Mouse (Mus musculus): ENCODE measurements at regions not wholly inside any gene's neighbourhood (a gene's known extent, or its start where the extent isn't known, plus 50 kb on each side); places are given as distances from the start of the nearest gene placed in this dataset.
"Not testable (repeated sequence)": the region's sequence is repeated elsewhere in the genome, so short reads cannot be mapped to it uniquely, and the experiment has no call there.

GRCm38 (mm10) chr10:45855514-45855913, 277.9 kb downstream of the Hace1 start:
- peak; percentile 43 for DNase-seq (ENCODE audit: low read depth, low spot score)

DNA sequence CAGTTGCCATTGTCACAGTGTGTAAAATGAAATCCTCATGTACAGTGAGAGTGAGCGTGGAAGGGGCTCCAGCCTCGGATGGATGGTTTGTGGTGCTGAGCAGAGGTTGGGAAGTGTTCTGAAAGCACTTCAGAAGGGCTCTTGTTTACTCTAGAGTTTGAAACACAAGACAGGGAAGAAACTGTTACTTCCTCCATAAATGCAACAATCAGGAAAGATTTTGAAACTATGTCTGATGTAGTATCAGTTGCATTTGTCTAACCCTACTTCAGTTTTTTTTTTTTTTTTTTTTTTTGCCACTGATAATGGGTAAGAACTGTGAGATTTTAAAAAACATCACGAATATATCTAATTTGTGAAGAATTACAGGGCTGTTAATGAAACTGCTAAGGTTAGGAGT, 281.5 kb downstream of the Hace1 start:
- DNase-seq (ENCODE audit: low read depth, low spot score), result no peak

GRCm38 (mm10) chr10:45859909-45860308, 282.3 kb downstream of the Hace1 start:
- no peak for DNase-seq (ENCODE audit: low read depth, low spot score)

- DNase-seq (ENCODE audit: low read depth, low spot score), result no peak
Observed at GRCm38 (mm10) chr10:45860696-45861095, 283.1 kb downstream of the Hace1 start.

- no peak for DNase-seq (ENCODE audit: low read depth, low spot score)
Observed at GRCm38 (mm10) chr10:45865793-45866192, 288.2 kb downstream of the Hace1 start.

DNA sequence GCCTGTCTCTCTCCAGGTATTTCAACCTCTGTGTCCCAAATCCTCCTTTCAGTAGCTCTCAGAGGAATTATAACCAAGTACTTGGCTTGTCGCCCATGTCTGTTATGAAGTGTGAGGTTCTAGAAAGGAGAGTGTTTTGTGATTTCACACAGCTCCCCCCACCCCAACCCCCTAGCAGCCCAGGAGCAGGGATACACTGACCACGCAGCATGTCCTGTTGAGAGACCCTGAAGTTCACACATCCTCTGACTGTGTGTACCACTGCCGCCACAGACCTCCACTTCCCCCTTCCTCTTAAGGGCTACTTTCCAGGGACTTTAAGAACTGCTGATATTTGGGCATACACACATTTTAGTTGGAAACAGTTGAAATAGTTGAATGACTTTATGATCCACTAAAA, 289.2 kb downstream of the Hace1 start:
- DNase-seq (ENCODE audit: low read depth, low spot score), result no peak

DNA sequence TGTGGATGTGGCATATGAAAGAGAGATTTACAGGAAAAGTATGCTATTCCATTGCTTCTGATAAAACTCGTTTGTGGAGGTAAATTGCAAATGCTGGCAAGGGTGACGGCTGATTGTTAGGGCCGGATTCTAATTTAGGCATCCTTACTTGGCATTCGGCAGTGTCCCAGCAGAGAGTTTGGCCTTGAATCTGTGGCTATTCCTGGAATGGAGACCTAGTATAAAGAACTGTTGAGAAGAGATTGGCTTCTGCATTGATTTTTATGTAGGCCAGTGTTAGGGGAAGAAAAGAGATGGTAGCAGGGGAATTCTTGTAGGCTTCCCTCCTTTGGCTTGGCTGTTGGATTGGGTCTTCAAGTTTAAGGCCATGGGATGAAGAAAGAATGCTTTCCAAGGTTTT, 293.4 kb downstream of the Hace1 start:
- no peak for DNase-seq (ENCODE audit: low read depth, low spot score)

DNA sequence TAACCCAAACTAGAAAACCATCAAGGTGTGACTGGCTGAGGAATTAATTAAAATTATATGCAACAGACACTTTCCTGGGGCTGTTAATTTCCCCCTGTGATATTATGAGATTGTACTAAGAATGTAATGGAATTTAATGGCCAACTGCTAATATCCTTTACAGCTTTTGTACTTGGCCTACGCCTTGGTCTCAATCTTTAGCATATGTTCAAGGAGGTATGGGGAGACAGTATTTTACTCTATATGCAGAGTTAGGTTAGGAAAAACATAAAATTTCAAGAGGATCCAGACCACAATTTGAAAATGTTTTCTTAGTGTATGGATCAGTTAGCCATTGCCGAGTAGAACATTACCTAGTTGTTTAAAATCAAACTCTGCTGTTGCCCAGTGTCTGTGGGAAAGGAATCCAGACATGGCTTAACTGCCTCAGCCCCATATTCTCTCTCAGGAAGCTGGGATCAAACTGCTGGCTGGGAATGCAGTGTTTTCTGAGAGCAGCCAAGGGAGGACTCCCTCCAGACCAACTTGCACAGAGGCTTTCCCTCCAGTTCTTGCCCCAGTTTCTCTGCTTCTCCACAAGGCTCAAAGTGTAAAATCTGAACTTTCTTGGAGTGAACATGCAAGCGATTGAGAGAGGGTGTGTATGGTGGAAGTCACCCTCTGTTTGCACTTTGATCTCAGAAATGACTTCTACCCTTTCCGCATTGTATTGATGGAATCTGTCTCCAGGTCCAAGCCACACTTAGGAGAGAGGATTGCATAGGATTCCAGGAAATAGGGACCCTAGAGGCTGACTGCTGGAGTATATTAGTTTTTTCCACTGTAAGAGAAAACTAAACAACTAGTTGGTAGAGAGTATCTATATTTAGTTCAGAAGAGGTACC, 294.6 kb downstream of the Hace1 start:
- no peak for DNase-seq (ENCODE audit: low read depth, low spot score)

DNA sequence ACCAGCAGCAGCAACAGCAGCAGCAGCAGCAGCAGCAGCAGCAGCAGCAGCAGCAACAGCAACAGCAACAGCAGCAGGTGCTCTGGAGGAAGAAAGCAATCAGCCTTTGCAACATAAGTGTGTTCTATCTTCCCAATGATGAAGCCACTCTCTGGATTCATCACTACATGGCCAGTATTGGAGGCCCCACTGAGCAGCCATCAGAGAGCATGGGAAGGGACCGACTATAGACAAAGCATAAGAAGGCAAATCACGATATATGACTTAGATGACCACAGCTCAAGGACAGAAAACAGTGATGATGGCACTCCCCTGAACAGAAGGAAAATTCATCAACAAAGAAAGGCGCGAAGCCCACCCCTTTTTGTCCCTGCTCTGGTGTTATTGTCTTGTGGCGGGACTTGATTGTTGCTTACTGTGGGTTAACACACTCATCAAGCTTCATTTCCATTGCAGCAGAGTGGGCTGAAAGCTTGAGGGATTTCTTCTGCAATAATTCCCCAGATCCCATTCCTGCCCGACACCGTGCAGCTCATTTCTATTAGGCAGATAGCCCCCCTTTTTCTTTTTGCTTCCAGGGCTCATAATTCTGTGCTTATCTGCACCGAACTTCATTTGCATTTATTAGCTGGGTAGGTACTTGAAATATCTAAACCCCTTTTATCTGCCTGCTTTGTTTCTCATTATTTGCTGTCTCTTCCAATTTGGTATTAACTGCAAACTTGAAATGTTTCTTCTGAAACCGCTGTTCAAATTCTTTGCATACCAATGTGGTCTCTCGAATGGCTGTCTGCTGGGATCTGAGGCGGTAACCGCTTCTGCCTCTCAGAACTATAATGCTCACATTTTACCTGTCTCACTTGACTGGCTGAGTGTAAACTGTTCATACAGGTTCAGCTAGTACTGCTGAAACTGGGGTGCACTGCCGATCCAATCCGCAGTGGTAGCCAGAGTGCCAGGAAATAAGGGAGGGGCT, 296.5 kb downstream of the Hace1 start:
- DNase-seq (ENCODE audit: low read depth, low spot score), result peak; percentile 37

DNA sequence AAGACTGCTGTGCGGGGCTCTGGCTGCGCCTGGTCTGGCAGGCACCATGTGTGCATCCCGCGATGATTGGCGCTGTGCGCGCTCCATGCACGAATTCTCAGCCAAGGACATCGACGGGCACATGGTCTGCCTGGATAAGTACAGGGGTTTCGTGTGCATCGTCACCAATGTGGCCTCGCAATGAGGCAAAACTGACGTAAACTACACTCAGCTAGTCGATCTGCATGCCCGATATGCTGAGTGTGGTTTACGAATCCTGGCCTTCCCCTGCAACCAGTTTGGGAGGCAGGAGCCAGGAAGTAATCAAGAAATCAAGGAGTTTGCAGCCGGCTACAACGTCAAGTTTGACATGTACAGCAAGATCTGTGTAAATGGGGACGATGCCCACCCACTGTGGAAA, 297.7 kb downstream of the Hace1 start:
- not testable (repeated sequence) for DNase-seq (ENCODE audit: low read depth, low spot score)

DNA sequence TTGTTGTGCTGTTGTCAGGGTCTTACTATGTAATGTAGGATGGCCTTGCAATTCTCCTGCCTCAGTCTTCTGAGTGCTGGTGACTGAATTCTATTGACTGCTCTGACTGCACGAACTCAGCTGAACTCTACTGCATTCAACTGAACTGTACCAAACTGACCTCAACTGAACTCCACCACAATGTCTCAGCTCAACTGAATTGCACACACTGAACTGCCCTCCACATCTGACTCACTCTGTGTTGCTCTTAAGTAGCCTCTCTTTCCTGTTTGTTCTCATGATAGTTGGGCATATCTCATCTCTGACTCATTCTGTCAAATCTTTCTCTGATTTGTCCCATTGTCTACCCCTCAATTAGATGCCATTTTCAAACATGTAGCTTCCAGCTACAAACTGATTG, 306.1 kb downstream of the Hace1 start:
- no peak for DNase-seq (ENCODE audit: low read depth, low spot score)

DNA sequence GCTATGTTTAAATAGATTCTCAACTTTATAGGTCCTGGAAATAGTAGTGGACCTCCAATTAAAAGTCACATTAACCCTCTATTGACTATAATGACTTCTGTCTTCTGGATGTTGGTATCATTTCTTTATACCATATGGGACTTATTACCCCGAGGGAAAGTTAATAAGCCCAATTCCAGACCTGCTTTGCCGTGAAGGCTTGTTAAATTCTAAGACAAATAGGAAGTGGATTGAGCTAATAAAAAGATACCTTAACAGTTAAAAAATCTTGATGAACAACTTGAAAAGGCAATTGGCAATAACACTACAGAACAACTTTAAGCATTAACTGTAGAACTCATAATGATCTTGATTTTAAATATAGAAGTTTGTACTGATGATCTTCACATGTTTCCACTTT, 309.0 kb downstream of the Hace1 start:
- no peak for DNase-seq (ENCODE audit: low read depth, low spot score)

GRCm38 (mm10) chr10:45888835-45889234, 311.2 kb downstream of the Hace1 start:
- DNase-seq (ENCODE audit: low read depth, low spot score), result no peak

DNA sequence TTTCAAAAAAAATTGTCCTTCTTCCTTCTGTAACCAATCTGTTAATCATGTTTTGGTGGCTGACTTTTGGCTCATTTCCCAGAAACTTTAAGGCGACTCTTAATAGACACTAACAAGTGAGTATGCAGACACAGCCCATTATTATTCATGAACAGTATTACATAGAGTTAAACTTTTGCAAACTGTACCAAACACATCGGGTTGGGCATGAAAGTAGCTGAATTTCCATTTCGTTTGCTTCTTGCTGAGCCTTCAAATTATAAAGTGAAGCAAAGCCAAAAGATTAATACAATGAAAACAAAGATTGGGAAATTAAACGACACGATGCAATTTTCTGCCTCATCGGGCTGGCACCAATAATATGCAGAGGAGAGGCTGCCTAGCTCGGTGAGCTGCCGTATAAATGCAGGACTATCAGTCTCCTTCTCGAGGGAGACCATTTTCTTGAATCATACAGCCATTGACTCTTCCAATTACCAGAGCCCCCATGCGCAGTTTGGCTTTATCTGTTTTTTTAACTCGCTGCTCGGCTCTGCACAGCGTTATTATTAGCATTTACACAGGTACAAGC, 311.8 kb downstream of the Hace1 start:
- no peak for DNase-seq (ENCODE audit: low read depth, low spot score)

DNA sequence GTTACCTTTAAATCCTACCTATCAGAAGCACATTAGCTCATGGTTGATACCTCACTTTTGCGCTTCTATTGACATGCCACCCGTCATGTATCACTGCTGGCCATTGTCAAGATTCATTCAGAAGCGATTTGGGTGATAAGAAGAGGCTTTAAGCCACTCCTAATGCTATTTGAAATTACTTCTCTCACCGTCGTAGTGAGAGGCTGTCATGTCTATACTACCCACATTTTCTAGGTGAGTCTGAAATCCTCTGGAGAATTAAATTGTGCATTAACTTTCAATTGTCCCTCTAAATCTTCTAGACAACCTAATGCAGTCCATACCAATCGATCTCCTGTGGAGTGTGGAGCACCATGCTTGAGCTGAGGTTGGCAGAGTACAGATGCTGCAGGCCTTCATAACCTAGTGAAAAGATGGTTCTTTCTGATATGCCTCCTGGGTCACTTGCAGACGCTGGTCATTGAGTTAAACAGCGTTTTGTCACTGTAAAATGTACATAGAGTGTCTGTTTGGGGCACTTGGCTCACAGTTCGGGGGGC, 312.5 kb downstream of the Hace1 start:
- no peak for DNase-seq (ENCODE audit: low read depth, low spot score)

DNA sequence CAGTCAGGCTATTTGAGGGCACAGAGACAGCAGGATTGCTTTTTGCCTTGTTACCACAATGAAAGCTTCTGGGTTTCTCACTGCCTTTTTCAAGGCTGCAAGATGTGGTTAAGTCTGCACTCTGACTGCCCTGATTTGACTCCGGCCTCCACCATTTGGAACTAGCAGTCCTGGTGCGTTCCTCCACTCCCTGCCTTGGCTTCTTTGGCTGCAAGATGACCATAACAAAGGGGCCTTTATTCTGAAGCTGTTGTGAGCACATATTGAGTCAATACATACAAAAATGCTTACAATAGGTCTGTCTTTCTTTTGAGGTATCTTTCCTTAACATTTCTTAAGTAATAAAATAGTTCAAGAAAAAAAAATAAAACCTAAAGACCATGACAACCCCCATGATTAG, 314.8 kb downstream of the Hace1 start:
- DNase-seq (ENCODE audit: low read depth, low spot score), result no peak

- peak; percentile 81 for DNase-seq (ENCODE audit: low read depth, low spot score)
Observed at GRCm38 (mm10) chr10:45893894-45894831, 316.5 kb downstream of the Hace1 start.

- peak; percentile 38 for DNase-seq (ENCODE audit: low read depth, low spot score)
Observed at GRCm38 (mm10) chr10:45916928-45917327, 339.3 kb downstream of the Hace1 start.

DNA sequence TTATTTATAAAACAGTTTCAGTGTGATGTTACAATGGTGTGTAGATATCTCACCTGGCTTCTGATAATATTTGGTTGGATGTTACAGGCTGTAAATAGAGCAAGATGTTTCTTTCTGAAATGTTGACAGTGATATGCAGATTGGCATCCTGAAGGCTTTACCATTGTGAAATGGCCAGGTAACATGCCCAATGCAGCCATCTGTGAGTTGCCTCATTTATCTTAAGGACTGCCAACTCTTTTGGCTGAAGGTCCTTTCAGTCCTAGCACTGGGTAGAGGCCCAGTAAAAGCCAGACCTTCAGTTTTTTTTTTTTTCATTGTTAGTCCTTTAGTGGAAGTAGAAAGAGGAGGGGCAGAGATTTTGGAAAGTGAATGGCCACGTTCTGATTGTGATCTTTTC, 348.1 kb downstream of the Hace1 start:
- no peak for DNase-seq (ENCODE audit: low read depth, low spot score)

DNA sequence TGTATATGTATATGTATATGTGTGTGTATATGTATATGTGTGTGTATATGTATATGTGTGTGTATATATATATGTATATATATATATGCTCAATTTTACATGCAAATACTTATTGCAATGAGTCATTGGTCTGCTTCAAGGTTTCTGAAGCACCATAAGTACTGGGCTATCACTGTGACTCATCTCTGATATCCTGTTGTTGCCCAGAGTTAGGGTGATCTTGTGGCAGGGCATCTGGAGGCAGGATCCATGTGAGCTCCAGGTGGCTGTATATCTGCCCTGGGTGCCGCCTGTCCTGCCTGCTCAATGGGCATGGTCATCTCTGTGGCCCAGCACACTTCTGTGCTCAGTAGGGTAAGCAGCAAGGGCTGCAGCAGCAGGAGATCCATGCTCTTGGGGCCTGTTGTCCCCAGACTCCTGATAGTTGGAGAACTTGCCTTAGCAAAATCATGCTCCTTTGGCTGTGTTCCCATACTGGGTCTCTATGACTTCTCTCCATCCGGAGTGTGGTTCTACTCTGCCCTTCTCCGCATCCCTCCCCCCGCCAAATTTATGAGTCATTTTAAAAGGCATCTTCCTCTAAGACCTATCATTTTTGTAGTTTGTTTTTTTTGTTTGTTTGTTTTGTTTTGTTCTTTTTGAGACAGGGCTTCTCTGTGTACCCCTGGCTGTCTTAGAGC, 356.1 kb downstream of the Hace1 start:
- DNase-seq (ENCODE audit: low read depth, low spot score), result no peak

All from mesoderm, embryonic 11.5 days (tissue).